Mouse (Mus musculus) heart, postnatal 0 days (tissue): Measurements from ENCODE around the gene Socs3.

Experiments used
- CTCF ChIP-seq: IDR thresholded peaks from 2 replicates; pipeline ENCODE4 v1.5.1; 2016; ENCODE audit warnings: antibody characterized with exemption, control low read depth, low read depth
- EP300 ChIP-seq: IDR thresholded peaks from 2 replicates; pipeline ENCODE4 v1.6.1; 2016; ENCODE audit warnings: antibody characterized with exemption, low read depth

- TF ChIP-seq CTCF (no peak), EP300 (no peak)
Observed at GRCm38 (mm10) chr11:117965561-117965981, 4.3 kb downstream of the Socs3 start.
